Mouse (Mus musculus): ENCODE measurements around the gene Hmx2.

Gene Hmx2

GRCm38 (mm10) chr7:131548473-131548872 is at the start of gene Hmx2:
Hmx2 (plus strand) TSS chr7:131548773.
- DNase-seq (ENCODE audit: low spot score in 2 of 2): no peak

DNA sequence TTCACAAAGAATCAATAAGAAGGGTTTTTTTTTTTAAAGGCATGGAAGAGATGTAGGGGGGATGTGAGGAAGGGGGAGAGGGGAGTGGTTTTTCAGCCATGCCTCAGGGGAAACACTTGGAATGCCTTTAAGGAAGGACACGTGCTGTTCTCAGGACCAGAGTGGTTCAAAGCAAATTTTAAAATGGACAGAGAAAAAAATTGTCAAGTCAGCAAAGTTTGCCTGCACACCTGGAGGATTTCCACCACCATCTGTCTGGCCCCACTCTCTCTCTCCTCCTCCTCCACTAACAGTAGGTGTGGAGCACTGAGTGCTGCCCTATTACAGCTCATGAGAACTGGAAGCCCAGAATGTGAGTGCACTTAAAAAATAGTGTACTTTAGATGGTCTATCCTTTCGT is 44.8 kb upstream of the Hmx2 start:
- no peak for DNase-seq (ENCODE audit: low spot score in 2 of 2)

- DNase-seq (ENCODE audit: low spot score in 2 of 2): peak; percentile 61 to 83
Observed at GRCm38 (mm10) chr7:131539979-131540378, 8.6 kb upstream of the Hmx2 start.

- DNase-seq (ENCODE audit: low spot score in 2 of 2): no peak
Observed at GRCm38 (mm10) chr7:131541184-131542114, 7.1 kb upstream of the Hmx2 start.

- DNase-seq (ENCODE audit: low spot score in 2 of 2): no peak
Observed at GRCm38 (mm10) chr7:131542115-131542871, 6.3 kb upstream of the Hmx2 start, which contains the start of gene Hmx3. Hmx3 (plus strand) TSS chr7:131542867.

- no peak for DNase-seq (ENCODE audit: low spot score in 2 of 2)
Observed at GRCm38 (mm10) chr7:131542872-131543622, 5.5 kb upstream of the Hmx2 start.

- DNase-seq (ENCODE audit: low spot score in 2 of 2): no peak
Observed at GRCm38 (mm10) chr7:131543623-131544481, 4.7 kb upstream of the Hmx2 start.

DNA sequence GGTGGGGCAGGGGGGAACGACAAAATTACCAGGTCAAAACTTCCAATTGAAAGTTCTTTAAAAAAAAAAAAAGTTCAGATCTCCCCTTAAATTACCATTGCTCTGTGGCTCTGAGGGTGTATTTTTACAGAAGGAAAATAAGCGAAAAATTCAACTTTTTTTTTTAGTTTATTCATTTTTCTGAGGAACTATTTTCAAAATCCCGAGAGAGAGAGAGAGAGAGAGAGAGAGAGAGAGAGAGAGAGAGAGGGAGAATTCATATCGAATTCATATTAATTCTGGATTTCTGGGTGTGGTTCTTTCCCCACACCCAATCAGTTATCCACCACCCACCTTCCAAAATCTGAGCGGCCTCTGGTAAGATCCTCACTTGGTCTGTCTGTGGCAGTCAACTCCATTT is 3.7 kb upstream of the Hmx2 start:
- DNase-seq (ENCODE audit: low spot score in 2 of 2): no peak

GRCm38 (mm10) chr7:131545701-131546385 is 2.7 kb upstream of the Hmx2 start:
- no peak for DNase-seq (ENCODE audit: low spot score in 2 of 2)

DNA sequence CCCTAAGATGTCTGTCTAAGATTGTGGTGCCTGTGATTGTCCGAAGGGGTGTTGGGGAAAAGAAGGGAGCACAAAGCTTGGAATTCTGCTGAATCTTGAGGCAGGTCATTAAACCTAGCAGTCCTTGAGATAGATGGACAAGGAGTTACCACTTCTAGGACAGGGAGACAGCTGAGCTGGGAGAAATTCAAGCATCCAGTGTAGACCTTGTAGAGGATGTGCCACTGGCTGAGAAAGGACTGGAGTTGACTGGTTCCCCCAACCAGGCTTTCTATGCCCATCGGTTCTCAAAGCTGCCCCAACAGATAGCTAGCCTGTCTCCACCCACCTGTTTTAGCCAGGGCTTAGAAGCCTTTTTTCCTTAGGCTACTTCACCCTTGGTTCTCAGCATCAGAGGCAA is 2.1 kb upstream of the Hmx2 start:
- DNase-seq (ENCODE audit: low spot score in 2 of 2): no peak

- no peak for DNase-seq (ENCODE audit: low spot score in 2 of 2)
Observed at GRCm38 (mm10) chr7:131547481-131547880, 1.1 kb upstream of the Hmx2 start.

GRCm38 (mm10) chr7:131551471-131551870 is 2.9 kb downstream of the Hmx2 start:
- DNase-seq (ENCODE audit: low spot score in 2 of 2): no peak

- DNase-seq (ENCODE audit: low spot score in 2 of 2): no peak
Observed at GRCm38 (mm10) chr7:131551931-131552741, 3.6 kb downstream of the Hmx2 start.

- no peak for DNase-seq (ENCODE audit: low spot score in 2 of 2)
Observed at GRCm38 (mm10) chr7:131552781-131553180, 4.2 kb downstream of the Hmx2 start.

- DNase-seq (ENCODE audit: low spot score in 2 of 2): no peak
Observed at GRCm38 (mm10) chr7:131553771-131554175, 5.2 kb downstream of the Hmx2 start.

GRCm38 (mm10) chr7:131554341-131555180 is 6.0 kb downstream of the Hmx2 start:
- DNase-seq (ENCODE audit: low spot score in 2 of 2): no peak

- DNase-seq (ENCODE audit: low spot score in 2 of 2): no peak
Observed at GRCm38 (mm10) chr7:131555301-131556081, 6.9 kb downstream of the Hmx2 start.

DNA sequence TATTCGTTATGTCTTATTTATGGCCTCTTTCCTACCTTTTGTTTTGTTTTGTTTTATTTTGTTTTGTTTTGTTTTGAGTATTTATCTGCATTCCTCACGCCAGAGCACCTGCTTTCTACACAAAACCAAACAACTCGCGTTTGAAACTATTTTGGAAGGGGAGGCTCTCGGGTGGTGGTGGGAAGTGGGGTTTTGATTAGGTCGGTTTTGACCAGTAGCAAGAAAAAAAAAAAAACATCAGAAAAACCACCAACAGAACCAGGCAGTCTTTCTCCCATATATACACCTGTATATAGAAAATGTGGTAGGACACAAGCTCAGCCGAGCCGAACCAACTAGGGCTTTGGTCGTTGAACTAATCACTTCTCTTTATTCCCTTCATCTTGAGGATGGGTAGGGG is 7.5 kb downstream of the Hmx2 start:
- no peak for DNase-seq (ENCODE audit: low spot score in 2 of 2)

Measured in frontal cortex, postnatal 14 days (tissue).